Mouse (Mus musculus): Measurements from ENCODE around the gene Stk10. TPM values are rescaled to one million over a fixed set of nuclear protein-coding genes. Genes with fewer than 3 reads are reported as not detected.

The Stk10 gene
- polyA plus RNA-seq, 1 experiment from 2014 or later: 3.2 TPM

GRCm38 (mm10) chr11:32573669-32574068 is 40.6 kb downstream of the Stk10 start:
- Histone ChIP-seq H3K36me3 (no peaks in the 10 kb centered on the region), H3K4me2 (no peak overlapping the region), H3K9me3 (replicated peaks) (no peaks in the 10 kb centered on the region), H3K4me1 (replicated peaks) (peaks cover 7% of the 10 kb centered on the region; the same call in 1 of the 2 replicates), H3K9ac (no peak overlapping the region), H3K4me3 (no peak overlapping the region), H3K27ac (ENCODE audit: poor library complexity, severe bottlenecking) (no peak overlapping the region), H3K27me3 (replicated peaks) (no peaks in the 10 kb centered on the region)
- no peak for ATAC-seq (ENCODE audit: insufficient number of reproducible peaks, low FRiP score)
- WGBS: 87% methylated on average over 2 of the region's 2 CpGs

- H3K9me3 ChIP-seq (replicated peaks): no peaks in the 10 kb centered on the region
- no peaks in the 10 kb centered on the region for H3K27me3 ChIP-seq (replicated peaks)
- H3K36me3 ChIP-seq: no peaks in the 10 kb centered on the region
- no peak overlapping the region for H3K4me3 ChIP-seq
- H3K4me2 ChIP-seq: no peak overlapping the region
- peaks cover 7% of the 10 kb centered on the region; the same call in 1 of the 2 replicates for H3K4me1 ChIP-seq (replicated peaks)
- no peak overlapping the region for H3K9ac ChIP-seq
- no peak for ATAC-seq (ENCODE audit: insufficient number of reproducible peaks, low FRiP score)
- no peak overlapping the region for H3K27ac ChIP-seq (ENCODE audit: poor library complexity, severe bottlenecking)
- WGBS: 89% methylated on average over 6 of the region's 6 CpGs
These were observed 43.1 kb downstream of the Stk10 start for GRCm38 (mm10) chr11:32575964-32576759.

- H3K27me3 ChIP-seq (replicated peaks): no peaks in the 10 kb centered on the region
- H3K4me2 ChIP-seq: no peak overlapping the region
- no peaks in the 10 kb centered on the region for H3K36me3 ChIP-seq
- H3K9ac ChIP-seq: no peak overlapping the region
- H3K27ac ChIP-seq (ENCODE audit: poor library complexity, severe bottlenecking): no peak overlapping the region
- ATAC-seq (ENCODE audit: insufficient number of reproducible peaks, low FRiP score): no peak
- H3K9me3 ChIP-seq (replicated peaks): no peaks in the 10 kb centered on the region
- H3K4me1 ChIP-seq (replicated peaks): peaks cover 7% of the 10 kb centered on the region; the same call in 1 of the 2 replicates
- WGBS: 49% methylated on average over 5 of the region's 5 CpGs
- no peak overlapping the region for H3K4me3 ChIP-seq
These were observed 43.6 kb downstream of the Stk10 start for GRCm38 (mm10) chr11:32576760-32577050.

GRCm38 (mm10) chr11:32580305-32580947 is 47.3 kb downstream of the Stk10 start:
- H3K4me2 ChIP-seq: no peak overlapping the region
- no peak overlapping the region for H3K27ac ChIP-seq (ENCODE audit: poor library complexity, severe bottlenecking)
- no peak overlapping the region for H3K4me3 ChIP-seq
- H3K27me3 ChIP-seq (replicated peaks): no peaks in the 10 kb centered on the region
- H3K4me1 ChIP-seq (replicated peaks): peaks cover 17% of the 10 kb centered on the region
- ATAC-seq (ENCODE audit: insufficient number of reproducible peaks, low FRiP score): 0 out of 2 replicates have a peak, but pooled peaks have one; percentile 53
- no peak overlapping the region for H3K9ac ChIP-seq
- no peaks in the 10 kb centered on the region for H3K9me3 ChIP-seq (replicated peaks)
- 76% methylated on average over 16 of the region's 16 CpGs for WGBS
- no peaks in the 10 kb centered on the region for H3K36me3 ChIP-seq

GRCm38 (mm10) chr11:32581031-32581430 is 47.9 kb downstream of the Stk10 start:
- no peak for ATAC-seq (ENCODE audit: insufficient number of reproducible peaks, low FRiP score)
- 60% methylated on average over 2 of the region's 2 CpGs for WGBS
- Histone ChIP-seq H3K4me3 (no peak overlapping the region), H3K36me3 (no peaks in the 10 kb centered on the region), H3K4me2 (no peak overlapping the region), H3K27me3 (replicated peaks) (no peaks in the 10 kb centered on the region), H3K4me1 (replicated peaks) (peaks cover 17% of the 10 kb centered on the region), H3K9ac (no peak overlapping the region), H3K27ac (ENCODE audit: poor library complexity, severe bottlenecking) (no peak overlapping the region), H3K9me3 (replicated peaks) (no peaks in the 10 kb centered on the region)

- 56% methylated on average over 5 of the region's 5 CpGs for WGBS
These were observed 49.7 kb downstream of the Stk10 start for GRCm38 (mm10) chr11:32582813-32583212.

GRCm38 (mm10) chr11:32585996-32586395 is 52.9 kb downstream of the Stk10 start:
- Histone ChIP-seq H3K9ac (no peak overlapping the region), H3K4me3 (no peak overlapping the region), H3K9me3 (replicated peaks) (no peaks in the 10 kb centered on the region), H3K4me1 (replicated peaks) (peaks cover 17% of the 10 kb centered on the region), H3K4me2 (no peak overlapping the region), H3K27ac (ENCODE audit: poor library complexity, severe bottlenecking) (no peak overlapping the region), H3K27me3 (replicated peaks) (no peaks in the 10 kb centered on the region), H3K36me3 (no peaks in the 10 kb centered on the region)
- no peak for ATAC-seq (ENCODE audit: insufficient number of reproducible peaks, low FRiP score)
- WGBS: 72% methylated on average over 6 of the region's 6 CpGs

More at GRCm38 (mm10) chr11:32582813-32583212, 49.7 kb downstream of the Stk10 start:
- ATAC-seq (ENCODE audit: insufficient number of reproducible peaks, low FRiP score): no peak
- H3K4me1 ChIP-seq (replicated peaks): peaks cover 12% of the 10 kb centered on the region; the same call in 1 of the 2 replicates
- H3K9ac ChIP-seq: no peak overlapping the region
- H3K27me3 ChIP-seq (replicated peaks): no peaks in the 10 kb centered on the region
- H3K27ac ChIP-seq (ENCODE audit: poor library complexity, severe bottlenecking): no peak overlapping the region
- H3K9me3 ChIP-seq (replicated peaks): no peaks in the 10 kb centered on the region
- no peak overlapping the region for H3K4me3 ChIP-seq
- no peak overlapping the region for H3K4me2 ChIP-seq
- no peaks in the 10 kb centered on the region for H3K36me3 ChIP-seq

GRCm38 (mm10) chr11:32587191-32588089 is 54.3 kb downstream of the Stk10 start:
- no peak overlapping the region for H3K27ac ChIP-seq (ENCODE audit: poor library complexity, severe bottlenecking)
- H3K9ac ChIP-seq: peak overlapping the region; percentile 36

GRCm38 (mm10) chr11:32588090-32588891 is 55.2 kb downstream of the Stk10 start:
- H3K27ac ChIP-seq (ENCODE audit: poor library complexity, severe bottlenecking): no peak overlapping the region

More at GRCm38 (mm10) chr11:32587191-32588089, 54.3 kb downstream of the Stk10 start:
- WGBS: 68% methylated on average over 17 of the region's 17 CpGs
- Histone ChIP-seq H3K9me3 (replicated peaks) (no peaks in the 10 kb centered on the region), H3K36me3 (no peaks in the 10 kb centered on the region), H3K27me3 (replicated peaks) (no peaks in the 10 kb centered on the region), H3K4me2 (no peak overlapping the region), H3K4me3 (no peak overlapping the region), H3K4me1 (replicated peaks) (peaks cover 17% of the 10 kb centered on the region)
- ATAC-seq (ENCODE audit: insufficient number of reproducible peaks, low FRiP score): no peak

GRCm38 (mm10) chr11:32588892-32589172 is 55.7 kb downstream of the Stk10 start:
- ATAC-seq (ENCODE audit: insufficient number of reproducible peaks, low FRiP score): no peak
- Histone ChIP-seq H3K36me3 (no peaks in the 10 kb centered on the region), H3K4me1 (replicated peaks) (peaks cover 7% of the 10 kb centered on the region; the same call in 1 of the 2 replicates), H3K4me2 (no peak overlapping the region), H3K27me3 (replicated peaks) (no peaks in the 10 kb centered on the region), H3K27ac (ENCODE audit: poor library complexity, severe bottlenecking) (no peak overlapping the region), H3K9ac (no peak overlapping the region), H3K9me3 (replicated peaks) (no peaks in the 10 kb centered on the region), H3K4me3 (no peak overlapping the region)
- WGBS: 73% methylated on average over 11 of the region's 11 CpGs

More at GRCm38 (mm10) chr11:32588090-32588891, 55.2 kb downstream of the Stk10 start:
- H3K9me3 ChIP-seq (replicated peaks): no peaks in the 10 kb centered on the region
- H3K4me2 ChIP-seq: no peak overlapping the region
- H3K36me3 ChIP-seq: no peaks in the 10 kb centered on the region
- H3K4me3 ChIP-seq: no peak overlapping the region
- WGBS: 26% methylated on average over 15 of the region's 15 CpGs
- H3K4me1 ChIP-seq (replicated peaks): peaks cover 9% of the 10 kb centered on the region
- H3K27me3 ChIP-seq (replicated peaks): no peaks in the 10 kb centered on the region
- peak overlapping the region; percentile 36 for H3K9ac ChIP-seq
- ATAC-seq (ENCODE audit: insufficient number of reproducible peaks, low FRiP score): 0 out of 2 replicates have a peak, but pooled peaks have one; percentile 31

Measured in heart, embryonic 12.5 days (tissue).